Mouse (Mus musculus) thymus, postnatal 0 days (tissue): ENCODE data around the gene Gle1. TPM values are rescaled to one million over a fixed set of nuclear protein-coding genes. Genes with fewer than 3 reads are reported as not detected.
A peak's percentile ranks its signal among the peaks of the same experiment; 100 is the strongest.

Experiments used
- DNase-seq: peaks from one replicate; pipeline ENCODE4 v3.0.0-alpha.2; 2015; ENCODE audit warnings: low spot score
- microRNA-seq: library from miRNA; unstranded; fragments of <30 nt; microRNA quantifications from one replicate; pipeline ENCODE4, GENCODE M21; 2016; ENCODE audit warnings: borderline number of aligned reads
- polyA plus RNA-seq: library from polyadenylated mRNA; unstranded; fragments of >200 nt; fragmentation: Nextera tagmentation; extraction: Ambion mirVana; gene quantifications from 2 replicates; pipeline ENCODE4 v1.2.1, GENCODE M21; 2015

The Gle1 gene
- polyA plus RNA-seq, 1 experiment from 2014 or later, result 55.3 TPM

DNA sequence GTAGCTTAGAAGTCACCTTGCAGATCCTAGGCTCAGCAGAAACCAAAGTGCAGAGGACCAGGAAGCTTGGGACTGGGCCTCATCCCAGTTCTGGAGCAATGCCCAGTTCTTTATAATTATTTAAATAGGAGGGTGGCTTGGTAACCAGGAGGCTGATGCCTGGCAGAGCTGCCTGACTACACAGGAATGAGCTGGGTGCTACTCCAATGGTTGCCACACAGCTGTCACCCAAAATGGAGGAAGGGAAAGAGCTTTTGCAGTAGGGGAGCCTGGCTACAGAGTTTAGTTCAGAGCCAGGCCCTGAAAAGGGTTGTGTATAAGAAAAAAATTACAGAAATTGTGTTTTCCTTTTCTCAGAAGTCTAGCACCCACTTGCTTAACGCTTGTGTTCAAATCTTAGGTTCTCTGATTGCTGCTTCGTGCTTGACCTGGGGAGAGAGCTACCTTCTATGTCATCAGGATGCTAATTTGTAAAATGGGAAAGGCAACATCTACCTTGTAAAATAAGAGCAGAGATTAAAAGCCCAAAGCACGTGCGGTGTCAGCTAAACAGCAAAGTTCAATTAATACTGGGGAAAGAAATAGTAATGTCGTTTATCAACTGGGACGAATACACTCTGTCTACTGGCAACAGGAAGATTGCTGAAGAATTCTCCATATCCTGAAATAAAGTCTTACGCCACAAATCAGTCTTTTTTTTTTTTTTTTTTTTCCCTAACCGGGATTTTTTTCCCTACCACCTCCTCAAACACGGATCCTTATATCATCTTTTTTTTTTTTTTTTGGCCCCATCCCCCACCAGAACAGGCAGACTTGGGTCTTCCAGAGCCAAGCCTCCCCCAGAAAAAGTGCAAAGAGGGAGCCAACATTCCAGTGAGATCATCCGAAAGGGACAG, 29.4 kb downstream of the Gle1 start:
- DNase-seq, result peak; percentile 12

DNA sequence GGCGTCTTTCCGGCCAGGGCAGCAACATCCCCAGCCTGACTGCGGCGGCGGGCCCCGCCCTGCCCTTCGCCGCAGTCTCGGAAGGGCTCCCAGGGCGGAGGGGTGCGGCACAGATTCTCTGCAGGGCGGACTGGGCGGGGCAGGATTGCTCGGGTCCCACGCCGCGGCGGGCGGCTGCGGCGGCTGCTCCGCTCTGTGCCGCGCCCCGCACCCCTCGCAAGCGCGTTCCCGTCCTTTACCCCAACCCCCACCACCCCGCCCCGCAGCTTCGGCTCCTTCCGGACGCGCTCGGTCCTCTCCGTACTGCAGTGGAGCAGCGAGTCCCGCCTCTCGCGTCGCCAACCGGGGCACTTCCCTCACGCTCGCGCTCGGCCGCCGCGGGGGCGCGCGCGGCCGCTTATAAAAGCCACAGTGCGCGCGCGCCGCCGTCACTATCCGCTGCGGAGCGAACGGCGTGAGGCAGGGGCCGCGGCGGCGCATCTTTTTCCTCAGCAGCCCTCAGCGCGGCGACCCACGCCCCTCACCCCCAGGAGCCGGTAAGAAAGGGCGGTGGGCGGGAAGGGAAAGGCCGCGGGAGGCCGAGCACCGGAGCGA, 30.1 kb downstream of the Gle1 start, which contains the start of gene Sptan1:
TSS of gene Sptan1 (plus strand) at position 311 of the 594 bp plus-strand sequence.
- peak; percentile 97 for DNase-seq

DNA sequence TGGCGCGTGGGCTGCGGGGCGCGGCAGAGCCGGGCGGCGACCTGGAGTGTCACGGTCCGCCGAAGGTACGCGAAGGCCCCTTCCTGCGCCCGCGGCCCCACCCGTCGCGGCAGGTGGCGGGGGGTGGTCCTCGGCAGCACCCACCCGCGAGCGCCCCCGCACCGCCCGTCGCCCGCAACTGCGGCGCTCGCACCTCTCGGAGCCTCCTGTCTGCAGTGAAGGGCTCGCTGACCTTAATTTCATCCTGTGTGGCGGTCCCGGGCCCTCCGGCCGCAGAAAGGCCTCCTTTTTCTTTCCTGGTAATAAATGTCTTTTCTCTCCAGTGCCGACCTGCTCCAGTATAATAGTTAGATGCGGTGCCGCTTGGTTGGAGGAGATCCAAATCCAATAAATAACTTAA, 30.7 kb downstream of the Gle1 start:
- DNase-seq, result peak; percentile 60

DNA sequence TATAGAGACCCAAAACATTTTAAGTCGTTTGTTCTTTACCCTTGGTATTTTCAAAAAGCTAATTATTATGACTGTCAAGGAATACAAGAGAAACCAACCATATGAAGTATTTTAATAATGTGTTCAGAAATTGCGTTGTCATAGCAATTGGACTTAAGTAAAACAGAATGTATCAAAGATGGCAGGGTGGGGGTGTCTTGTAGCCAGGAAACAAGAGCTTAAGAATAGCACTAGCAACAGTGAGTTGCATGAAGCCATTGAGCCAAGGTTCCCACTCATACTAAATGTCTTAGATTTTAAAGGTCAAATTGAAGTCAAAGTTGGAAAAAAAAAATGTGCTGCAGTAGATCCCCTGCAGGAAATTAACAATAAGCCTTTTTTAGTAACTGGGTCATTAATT, 31.6 kb downstream of the Gle1 start:
- no peak for DNase-seq

DNA sequence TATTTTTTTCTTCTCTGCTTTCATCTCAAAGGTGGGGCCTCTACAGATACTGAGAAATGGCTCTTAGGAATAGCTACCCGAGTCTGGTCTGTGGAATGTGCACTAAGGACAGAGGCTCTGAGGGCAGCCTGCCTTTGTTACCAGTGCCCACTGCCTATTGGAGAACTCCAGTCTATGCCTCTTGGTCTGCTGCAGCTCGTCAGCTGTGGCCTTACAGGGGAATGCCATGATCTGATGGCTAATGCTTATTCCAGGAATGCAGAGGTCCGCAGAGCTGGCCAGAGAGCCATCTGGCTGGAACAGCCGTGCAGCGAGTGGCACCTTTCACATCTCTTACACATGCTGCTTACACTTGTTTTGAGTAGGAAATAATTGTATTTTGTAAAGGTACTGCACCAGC, 32.5 kb downstream of the Gle1 start:
- no peak for DNase-seq

DNA sequence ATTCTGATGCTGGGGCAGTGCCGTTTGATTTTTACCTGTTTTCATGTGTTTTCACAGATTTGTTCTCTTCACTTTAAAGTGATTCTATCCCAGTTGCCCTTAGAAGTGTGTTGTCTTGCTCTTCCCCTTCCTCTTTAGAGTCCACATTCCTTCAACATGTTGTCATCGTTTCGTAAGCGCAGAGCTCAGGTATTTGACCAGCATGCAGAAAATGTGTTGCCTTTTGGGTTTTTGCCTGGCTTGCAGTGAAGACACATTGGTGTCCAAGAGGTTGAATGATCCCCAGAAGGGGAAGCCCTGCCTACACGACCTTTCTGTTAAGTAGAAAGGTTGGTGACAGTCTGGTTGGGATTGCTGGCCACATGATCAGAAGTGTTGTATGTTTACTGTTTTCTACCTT, 33.4 kb downstream of the Gle1 start:
- no peak for DNase-seq

DNA sequence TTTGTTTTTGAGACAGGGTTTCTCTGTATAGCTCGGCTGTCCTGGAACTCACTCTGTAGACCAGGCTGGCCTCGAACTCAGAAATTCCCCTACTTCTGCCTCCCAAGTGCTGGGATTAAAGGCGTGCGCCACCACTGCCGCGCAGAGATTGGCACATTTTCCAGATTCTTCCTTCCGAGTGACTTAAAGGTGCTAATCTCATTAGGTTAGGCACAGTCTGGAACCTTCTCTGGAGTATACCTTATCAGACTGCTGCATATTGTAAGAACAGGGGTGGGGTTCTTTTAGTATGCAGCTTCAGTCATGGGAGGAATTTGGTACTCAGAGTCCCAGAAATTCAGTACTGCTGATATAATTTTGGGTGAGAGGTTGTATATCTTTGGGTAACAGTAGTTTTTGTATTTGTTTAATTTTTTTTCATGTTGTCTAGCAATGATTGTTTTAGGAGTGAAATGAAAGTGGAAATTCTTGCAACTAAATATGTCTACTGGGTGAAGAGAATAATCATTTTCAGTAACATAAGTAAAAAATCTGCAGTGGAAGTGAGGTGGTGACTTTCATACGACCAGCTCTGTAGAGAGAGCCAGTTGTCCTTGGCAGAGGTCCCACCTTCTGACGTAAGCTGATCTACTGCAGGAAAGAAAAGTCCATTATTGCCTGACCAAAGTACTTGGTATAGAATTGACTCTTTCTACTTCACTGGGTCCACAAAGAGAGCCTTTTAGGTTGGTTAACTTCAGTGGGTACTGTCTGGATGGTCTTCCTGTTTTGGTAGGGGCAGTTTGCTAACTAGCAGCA, 36.8 kb downstream of the Gle1 start:
- no peak for DNase-seq

DNA sequence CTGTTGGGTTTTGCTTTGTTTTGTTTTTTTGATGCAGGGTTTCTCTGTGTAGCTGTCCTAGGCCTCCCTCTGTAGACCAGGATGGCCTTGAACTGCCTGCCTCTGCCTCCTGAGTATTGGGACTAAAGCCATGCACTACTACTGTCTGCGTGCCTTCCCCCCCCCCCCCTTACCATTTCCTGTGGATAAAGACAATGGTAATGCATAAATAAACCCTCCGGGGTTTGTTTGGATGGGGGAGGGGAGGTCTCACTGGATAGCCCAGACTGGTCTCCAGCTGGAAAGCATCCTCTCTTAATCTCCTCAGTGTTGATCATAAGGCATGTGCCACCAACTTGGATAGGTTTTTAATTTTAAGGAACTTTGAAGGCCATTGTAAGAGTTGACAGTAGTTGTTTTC, 38.3 kb downstream of the Gle1 start:
- no peak for DNase-seq

DNA sequence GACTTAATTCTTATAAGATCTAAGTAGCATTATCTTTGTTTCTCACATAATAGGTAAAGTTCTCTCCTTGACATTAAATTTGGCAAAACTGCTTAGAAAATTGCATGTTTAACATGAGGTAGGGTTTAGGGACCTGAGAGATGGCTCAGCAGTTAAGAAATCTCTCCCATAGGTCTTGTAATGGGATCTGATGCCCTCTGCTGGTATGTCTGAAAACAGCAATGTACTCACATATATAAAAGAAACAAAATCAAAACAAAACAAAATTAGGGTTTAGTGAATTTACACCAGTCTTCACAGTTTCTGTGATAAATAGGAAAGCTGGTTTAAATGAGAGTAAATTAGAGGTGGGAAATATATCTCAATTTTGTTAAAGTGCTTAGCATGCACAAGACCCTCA, 42.1 kb downstream of the Gle1 start:
- peak; percentile 67 for DNase-seq

DNA sequence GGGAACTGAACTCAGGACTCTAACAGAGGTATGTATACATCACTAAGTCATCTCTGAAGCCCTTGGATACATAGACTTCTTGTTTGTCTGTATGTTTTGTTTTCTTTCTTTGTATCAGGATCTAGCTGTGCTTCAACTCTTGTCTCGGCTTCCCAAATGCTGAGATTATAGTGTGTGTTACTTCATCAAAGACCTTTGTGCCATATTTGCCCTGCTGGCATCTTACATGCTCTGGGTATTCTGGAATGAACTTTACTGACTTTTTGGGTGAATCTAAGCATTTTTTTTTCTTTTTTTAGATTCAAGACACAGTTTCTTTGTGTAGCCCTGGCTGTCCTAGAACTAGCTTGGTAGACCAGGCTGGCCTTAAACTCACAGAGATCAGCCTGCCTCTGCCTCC, 45.4 kb downstream of the Gle1 start:
- DNase-seq, result no peak

DNA sequence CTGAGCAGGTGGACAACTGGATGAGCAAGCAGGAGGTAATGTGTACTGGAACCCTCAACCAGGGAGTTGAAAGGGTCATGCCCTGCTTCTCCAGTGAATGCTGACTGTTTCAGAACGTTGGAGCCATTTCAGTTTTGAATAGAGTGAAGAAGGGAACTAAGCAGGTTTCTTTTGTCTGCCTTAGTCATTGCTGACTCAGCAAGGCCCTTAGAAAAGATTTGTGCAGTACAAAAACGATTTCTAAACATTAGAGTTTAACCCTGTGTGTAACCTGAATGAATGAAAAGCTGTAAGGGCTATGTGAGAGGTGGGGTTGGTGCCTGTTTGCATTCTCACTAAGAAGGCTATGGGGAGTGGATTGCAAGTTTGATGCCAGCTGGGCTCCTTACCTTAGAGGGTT, 56.7 kb downstream of the Gle1 start:
- DNase-seq, result no peak

DNA sequence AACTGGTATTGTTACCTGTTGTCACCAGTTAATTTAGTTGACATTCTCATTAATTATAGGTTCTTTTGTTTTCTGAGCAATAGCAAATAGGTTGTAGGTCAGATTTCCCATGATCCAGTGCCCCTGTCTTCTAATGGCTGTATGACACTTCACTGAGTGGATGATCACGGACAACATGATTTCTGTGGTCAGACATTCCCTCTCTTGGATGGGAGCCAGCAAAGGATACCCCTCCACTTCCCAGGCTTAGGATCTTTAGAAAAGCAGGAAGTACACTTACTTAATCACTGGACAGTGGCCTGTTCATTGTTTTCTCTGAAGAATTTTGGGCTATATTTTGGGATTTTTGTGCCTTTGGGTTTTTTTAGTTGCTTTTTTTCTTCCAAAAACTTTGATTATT, 73.9 kb downstream of the Gle1 start:
- DNase-seq, result no peak

Small RNA genes lying within 50 kb of the gene (microRNA-seq; reads per million reads assigned to microRNA genes)
- gene Mir6997, result not detected

Other genes with a start within 250 kb of the Gle1 start
- 0.19 TPM in 1 of 2 replicates, not detected in the other for gene Gm13420, start 183.7 kb upstream of the Gle1 start, polyA plus RNA-seq
- not detected in 2 replicates for gene Gm13547, start 176.1 kb upstream of the Gle1 start, polyA plus RNA-seq
- 13.9 and 14.9 TPM in 2 replicates for gene Coq4, start 147.9 kb upstream of the Gle1 start, polyA plus RNA-seq
- 21.3 and 27.7 TPM in 2 replicates for gene Trub2, start 146.9 kb upstream of the Gle1 start, polyA plus RNA-seq
- gene Slc27a4, start 132.8 kb upstream of the Gle1 start, polyA plus RNA-seq, result 6.1 and 6.6 TPM in 2 replicates
- 14.8 and 18.0 TPM in 2 replicates for gene Urm1, start 115.4 kb upstream of the Gle1 start, polyA plus RNA-seq
- gene Cercam, start 66.3 kb upstream of the Gle1 start, polyA plus RNA-seq, result 7.0 and 8.6 TPM in 2 replicates
- gene Odf2, start 46.2 kb upstream of the Gle1 start, polyA plus RNA-seq, result 47.9 and 56.2 TPM in 2 replicates
- gene Sptan1, start 30.1 kb downstream of the Gle1 start, polyA plus RNA-seq, result 47.5 and 53.2 TPM in 2 replicates
- 13.6 and 15.4 TPM in 2 replicates for gene Wdr34, start 113.5 kb downstream of the Gle1 start, polyA plus RNA-seq
- gene Set, start 122.0 kb downstream of the Gle1 start, polyA plus RNA-seq, result 418 and 429 TPM in 2 replicates
- 3.5 and 3.7 TPM in 2 replicates for gene Pkn3, start 142.3 kb downstream of the Gle1 start, polyA plus RNA-seq
- 28.8 and 29.5 TPM in 2 replicates for gene Zdhhc12, start 158.2 kb downstream of the Gle1 start, polyA plus RNA-seq
- 5.6 and 9.6 TPM in 2 replicates for gene Zer1, start 189.2 kb downstream of the Gle1 start, polyA plus RNA-seq
- gene Tbc1d13, start 198.3 kb downstream of the Gle1 start, polyA plus RNA-seq, result 4.9 and 5.7 TPM in 2 replicates
- 22.6 and 23.5 TPM in 2 replicates for gene Endog, start 236.1 kb downstream of the Gle1 start, polyA plus RNA-seq
- gene Spout1, start 243.0 kb downstream of the Gle1 start, polyA plus RNA-seq, result 44.8 and 46.0 TPM in 2 replicates